Mouse (Mus musculus) retina, postnatal 1 day (tissue): Measurements from ENCODE around the gene Slit3.

Experiments used
- DNase-seq: peaks from one replicate; pipeline ENCODE4 v3.0.0-alpha.2; 2012

Gene Slit3

DNA sequence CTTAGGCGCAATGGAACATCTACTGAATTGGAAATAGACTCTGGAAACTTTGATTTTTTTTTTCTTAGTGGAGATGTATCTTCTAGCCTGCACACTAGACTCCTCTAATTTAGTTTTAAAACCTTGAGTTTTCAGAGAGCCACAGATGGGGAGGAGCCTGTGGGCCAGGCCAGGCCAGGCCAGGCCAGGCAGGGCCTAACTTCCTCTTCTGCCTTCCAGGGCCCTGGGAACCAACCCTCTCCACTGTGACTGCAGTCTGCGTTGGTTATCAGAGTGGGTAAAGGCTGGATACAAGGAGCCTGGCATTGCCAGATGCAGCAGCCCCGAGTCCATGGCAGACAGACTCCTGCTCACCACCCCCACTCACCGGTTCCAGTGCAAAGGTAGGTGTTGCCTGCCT, 539.9 kb downstream of the Slit3 start:
- no peak for DNase-seq

DNA sequence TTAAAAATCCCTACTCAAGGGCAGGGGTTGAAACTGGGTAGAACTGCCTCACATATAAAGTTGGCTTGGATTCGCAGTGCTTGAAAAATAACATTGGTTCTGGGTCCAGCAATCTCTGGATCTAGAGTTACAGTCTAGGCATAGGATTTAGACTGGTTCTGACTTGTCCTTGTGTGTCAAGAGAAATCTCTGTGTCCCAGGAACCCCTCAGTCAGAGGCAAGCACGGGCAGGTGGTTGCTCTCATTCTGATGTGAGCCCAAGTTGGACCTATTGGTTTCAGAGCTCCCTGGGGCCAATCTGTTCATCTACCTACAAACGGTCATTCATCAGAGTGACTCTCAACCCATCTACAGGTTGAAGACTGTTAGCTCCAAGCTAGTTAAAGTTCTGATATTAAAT, 541.9 kb downstream of the Slit3 start:
- no peak for DNase-seq

DNA sequence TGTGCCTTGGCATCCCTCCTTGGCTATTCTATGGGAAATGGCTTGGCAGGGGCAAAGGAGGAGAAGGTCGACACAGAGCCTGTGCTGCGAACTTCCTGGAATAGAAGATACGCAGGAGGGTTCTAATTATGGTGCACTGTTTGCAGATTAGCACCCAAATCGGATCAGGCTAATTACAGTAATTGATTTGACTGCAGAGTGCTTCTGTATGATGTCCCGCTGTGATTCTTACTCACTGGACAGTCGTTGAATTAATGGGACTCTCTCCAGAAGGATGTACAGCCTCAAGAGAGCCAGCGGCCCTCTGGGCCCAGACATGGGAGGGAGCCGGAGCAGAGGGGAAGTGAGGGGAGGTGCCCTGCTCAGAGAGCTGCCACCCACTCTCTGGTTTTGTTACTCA, 542.6 kb downstream of the Slit3 start:
- peak; percentile 93 for DNase-seq

DNA sequence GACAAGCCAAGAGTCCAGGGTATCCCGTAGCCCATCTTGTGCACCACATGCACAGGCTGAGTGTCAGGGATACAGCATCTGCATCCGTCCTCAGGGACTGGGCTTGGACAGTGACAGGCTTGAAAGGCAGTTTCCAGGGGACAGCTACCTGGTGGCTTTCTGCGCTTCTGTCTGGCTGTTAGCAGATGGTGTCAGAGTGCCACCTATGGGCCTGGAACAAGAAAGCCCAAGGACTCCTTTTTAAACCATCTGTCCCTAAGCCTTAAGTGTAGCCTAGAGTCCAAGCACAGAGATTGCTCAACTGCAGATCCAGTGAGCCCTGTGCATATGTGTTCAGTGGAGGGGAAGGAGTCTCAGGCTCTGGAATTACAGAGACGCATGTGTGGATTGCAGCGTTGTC, 544.0 kb downstream of the Slit3 start:
- DNase-seq: peak; percentile 77

GRCm38 (mm10) chr11:35667428-35667827, 546.4 kb downstream of the Slit3 start:
- DNase-seq: peak; percentile 57

DNA sequence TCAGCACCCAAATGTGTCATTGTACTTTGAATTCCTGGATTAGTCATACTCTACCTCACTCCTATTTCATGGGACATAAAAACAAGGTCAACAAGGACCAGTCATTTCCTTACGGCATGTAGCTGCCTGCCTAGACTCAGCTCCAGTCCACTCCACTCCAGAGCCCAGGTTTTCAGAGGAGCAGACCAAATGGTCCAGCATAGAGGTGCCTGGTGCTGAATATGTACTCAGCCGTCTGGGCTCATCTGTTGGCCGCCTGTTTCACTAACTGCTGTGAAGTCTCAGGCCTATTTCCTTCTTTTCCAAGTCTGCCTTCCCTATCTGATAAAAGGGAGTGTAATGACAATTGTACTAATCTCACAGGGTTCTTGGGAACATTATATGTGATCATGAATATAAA, 547.1 kb downstream of the Slit3 start:
- peak; percentile 17 for DNase-seq

- no peak for DNase-seq
Measured at GRCm38 (mm10) chr11:35668750-35669149, 547.7 kb downstream of the Slit3 start.

DNA sequence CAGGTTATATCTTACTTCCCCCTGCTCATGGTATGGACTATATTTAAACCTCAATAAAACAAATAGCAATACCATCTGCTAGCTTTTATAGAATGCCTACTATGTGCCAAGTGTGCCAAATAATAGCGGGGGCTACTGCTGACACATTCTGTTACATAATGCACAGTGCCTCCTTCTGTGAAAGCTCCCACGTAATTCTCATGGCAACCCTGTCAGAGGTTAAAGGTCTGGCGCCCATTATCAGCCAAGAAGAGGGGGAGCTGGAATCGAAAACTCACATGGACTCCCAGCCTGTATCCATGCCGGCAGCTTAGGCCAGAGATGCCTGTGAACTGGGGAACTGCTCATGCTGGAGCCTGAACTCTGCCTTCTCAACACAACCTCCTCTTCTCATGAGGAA, 548.5 kb downstream of the Slit3 start:
- no peak for DNase-seq

GRCm38 (mm10) chr11:35670181-35670580, 549.2 kb downstream of the Slit3 start:
- no peak for DNase-seq

GRCm38 (mm10) chr11:35670746-35671145, 549.7 kb downstream of the Slit3 start:
- no peak for DNase-seq

- peak; percentile 68 for DNase-seq
Measured at GRCm38 (mm10) chr11:35673050-35673449, 552.0 kb downstream of the Slit3 start.

DNA sequence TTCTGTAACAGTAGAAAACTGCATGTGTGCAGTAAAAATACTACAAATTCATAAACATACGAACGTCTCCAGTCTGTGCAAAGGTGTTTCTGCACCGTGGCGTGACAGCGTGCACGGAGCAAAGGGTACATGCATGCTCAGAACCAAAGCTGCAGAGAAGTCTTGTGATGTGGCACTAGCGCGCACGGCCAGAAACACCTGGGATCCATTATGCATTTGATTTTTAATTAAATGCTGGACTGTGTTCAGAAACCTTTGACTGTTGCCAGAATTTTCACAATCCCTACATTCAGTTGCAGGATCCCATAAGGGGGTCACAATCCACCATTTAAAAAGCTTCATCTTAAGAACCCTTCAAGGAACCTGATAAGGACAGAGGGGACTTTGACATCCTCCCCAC, 553.2 kb downstream of the Slit3 start:
- no peak for DNase-seq

DNA sequence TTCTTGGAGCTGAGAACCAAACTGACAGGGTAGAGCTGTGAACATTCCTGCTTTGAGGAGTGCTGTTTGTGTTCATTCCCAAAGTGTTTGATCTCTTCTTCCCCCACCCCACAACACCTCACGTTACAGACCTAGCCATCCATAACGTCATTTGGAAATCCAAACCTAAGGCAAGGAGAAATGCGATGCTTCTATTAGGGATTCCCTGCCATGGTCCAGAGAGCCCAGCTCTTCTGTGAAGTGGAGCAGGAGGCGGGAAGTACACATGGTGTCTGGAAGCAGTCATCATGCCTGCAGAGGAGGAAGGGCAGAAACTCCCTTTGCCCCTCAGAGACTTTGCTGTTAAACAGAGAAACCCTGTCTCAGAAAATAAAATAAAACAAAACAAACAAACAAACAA, 555.7 kb downstream of the Slit3 start:
- no peak for DNase-seq

GRCm38 (mm10) chr11:35679976-35680375, 559.0 kb downstream of the Slit3 start:
- no peak for DNase-seq

- DNase-seq: no peak
Measured at GRCm38 (mm10) chr11:35687316-35687715, 566.3 kb downstream of the Slit3 start.

DNA sequence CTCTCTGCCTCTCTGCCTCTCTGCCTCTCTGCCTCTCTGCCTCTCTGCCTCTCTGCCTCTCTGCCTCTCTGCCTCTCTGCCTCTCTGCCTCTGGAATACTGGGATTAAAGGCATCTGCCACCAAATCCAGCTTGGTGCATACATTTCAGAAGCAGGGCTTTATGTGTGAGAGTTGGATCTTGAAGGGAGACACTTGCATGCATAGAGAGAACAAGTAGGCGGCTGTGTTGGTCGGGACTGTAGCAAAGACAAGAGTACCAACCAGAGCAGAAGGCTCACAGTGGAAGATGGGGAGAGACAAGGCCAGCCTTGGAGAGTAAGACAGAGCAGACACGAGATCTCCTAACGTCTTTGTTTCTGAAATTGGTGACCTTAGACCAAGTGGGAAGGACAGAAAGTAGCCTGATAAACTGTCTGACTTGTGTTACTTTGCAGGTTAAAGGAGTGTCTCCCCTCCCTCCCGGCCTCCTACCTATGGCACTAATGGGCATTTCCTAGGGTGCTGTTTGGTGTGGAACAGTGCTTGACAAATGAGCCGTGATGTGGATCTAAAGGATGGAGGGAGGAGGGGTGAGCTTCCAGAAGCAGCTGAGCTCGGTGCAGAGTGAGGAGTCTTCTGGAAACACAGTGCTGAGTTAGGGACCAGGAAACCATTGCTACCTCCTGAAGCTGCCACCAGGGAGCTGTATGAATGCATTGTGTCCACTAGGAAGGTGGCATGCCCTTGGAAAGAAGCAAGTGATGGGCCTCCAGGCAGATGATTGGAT, 569.7 kb downstream of the Slit3 start:
- peak; percentile 12 for DNase-seq

- DNase-seq: peak; percentile 80
Measured at GRCm38 (mm10) chr11:35693136-35693535, 572.1 kb downstream of the Slit3 start.

DNA sequence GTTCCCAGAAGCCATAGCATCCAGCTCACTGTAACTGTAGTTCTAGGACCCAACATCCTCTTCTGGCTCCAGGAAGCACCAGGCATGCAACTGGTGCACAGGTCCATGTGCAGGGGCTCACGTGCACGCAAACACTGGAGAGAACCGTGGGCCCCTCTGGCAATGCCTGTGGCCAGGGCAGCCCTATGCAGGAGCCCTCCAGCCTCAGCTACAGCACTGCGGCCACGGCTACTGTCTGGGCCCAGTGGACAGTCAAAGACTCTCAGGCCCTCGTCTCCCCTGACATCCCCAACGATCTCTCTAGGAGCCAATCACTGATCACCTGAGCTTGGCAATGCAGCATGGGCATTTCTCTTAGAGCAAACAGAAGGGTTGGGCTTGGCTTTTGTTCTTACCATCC, 572.6 kb downstream of the Slit3 start:
- DNase-seq: no peak

- DNase-seq: no peak
Measured at GRCm38 (mm10) chr11:35697476-35697875, 576.5 kb downstream of the Slit3 start.

GRCm38 (mm10) chr11:35698901-35699300, 577.9 kb downstream of the Slit3 start:
- DNase-seq: no peak

DNA sequence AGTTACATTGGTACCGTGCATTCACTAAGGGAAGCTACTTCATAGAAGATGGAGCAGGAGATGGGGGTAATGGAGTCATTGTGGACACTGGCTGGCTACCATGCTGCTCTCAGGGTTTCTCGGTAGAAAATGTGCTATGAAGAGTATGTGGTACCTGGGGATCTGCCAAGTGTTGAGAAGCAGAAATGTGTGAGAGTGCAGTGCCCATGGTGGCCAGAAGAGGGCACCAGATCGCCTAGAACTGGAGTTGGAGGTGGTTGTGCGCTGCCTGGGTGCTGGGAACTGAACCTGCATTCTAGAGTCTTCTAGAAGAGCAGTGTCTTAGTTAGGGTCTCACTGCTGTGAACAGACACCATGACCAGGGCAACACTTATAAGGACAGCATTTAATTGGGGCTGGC, 582.4 kb downstream of the Slit3 start:
- DNase-seq: no peak

- DNase-seq: no peak
Measured at GRCm38 (mm10) chr11:35704381-35704780, 583.4 kb downstream of the Slit3 start.

DNA sequence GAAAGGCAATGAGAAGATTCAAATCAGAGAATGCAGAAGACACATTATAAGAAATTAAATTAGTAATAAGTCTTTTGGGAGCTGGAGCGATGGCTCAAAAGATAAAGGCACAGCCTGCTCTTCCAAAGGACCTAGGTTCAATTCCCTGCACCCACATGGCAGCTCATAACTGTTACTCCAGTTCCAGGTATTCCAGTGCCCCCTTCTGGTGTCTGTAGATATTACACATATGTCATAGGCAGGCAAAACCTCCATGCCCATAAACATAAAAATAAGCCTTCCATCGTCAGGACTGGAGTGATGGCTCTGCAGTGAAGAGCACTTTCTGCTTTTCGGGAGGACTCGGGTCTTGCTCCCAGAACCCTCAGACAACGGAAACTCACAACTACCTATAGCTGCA, 583.9 kb downstream of the Slit3 start:
- no peak for DNase-seq

DNA sequence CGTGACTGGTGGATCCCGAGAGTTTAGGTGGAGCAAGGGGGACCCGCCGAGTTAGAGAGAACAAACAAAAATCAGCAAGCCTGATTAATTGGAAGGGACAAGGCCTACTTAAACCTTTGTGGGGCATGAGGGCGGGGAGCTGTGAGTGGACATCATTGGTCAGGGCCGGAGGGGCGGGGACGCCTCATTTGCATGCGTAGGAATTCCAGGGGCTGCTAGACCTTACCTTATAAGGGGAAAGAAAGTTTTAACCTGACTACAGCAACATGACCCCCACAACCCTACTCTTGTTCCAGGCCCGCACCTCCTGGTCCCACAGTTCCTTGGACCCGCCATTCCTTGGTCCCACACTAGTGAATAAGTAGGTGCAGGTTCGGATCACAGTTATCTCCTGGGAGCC, 586.4 kb downstream of the Slit3 start:
- peak; percentile 8 for DNase-seq

- DNase-seq: no peak
Measured at GRCm38 (mm10) chr11:35711314-35711713, 590.3 kb downstream of the Slit3 start.
